Mouse (Mus musculus): ENCODE results near the gene Nudcd3. TPM values are rescaled to one million over a fixed set of nuclear protein-coding genes. Genes with fewer than 3 reads are reported as not detected.

The Nudcd3 gene
- polyA plus RNA-seq, 1 experiment = 20.0 TPM

GRCm38 (mm10) chr11:6086991-6087390, 113.2 kb downstream of the Nudcd3 start:
- 77% methylated on average over 4 of the region's 4 CpGs for WGBS
- no peaks in the 10 kb centered on the region for H3K4me1 ChIP-seq (ENCODE audit: control insufficient read depth, insufficient read depth, insufficient read length)
- no peak overlapping the region for H3K27ac ChIP-seq (ENCODE audit: insufficient read depth, low read length)
- no peaks in the 10 kb centered on the region for H3K27me3 ChIP-seq (ENCODE audit: control insufficient read depth, insufficient read depth, low read length)
- no peak for DNase-seq (ENCODE audit: low read depth in 1 of 2, low spot score in 2 of 2)
- TF ChIP-seq POLR2A (IDR thresholded peaks at IDR 0.05; ENCODE audit: low read depth, low read length) = no peak
- no peak for TF ChIP-seq CTCF (IDR thresholded peaks at IDR 0.05; ENCODE audit: extremely low read depth, insufficient read depth, insufficient read length, insufficient replicate concordance)
- no peak overlapping the region for H3K4me3 ChIP-seq (ENCODE audit: extremely low read depth, insufficient read depth, insufficient read length)
- no peaks in the 10 kb centered on the region for H3K36me3 ChIP-seq (ENCODE audit: control insufficient read depth, insufficient read depth, low read length)

GRCm38 (mm10) chr11:6078737-6079136, 121.5 kb downstream of the Nudcd3 start:
- Histone ChIP-seq H3K4me1 (ENCODE audit: control insufficient read depth, insufficient read depth, insufficient read length) (no peaks in the 10 kb centered on the region), H3K4me3 (ENCODE audit: extremely low read depth, insufficient read depth, insufficient read length) (no peak overlapping the region), H3K36me3 (ENCODE audit: control insufficient read depth, insufficient read depth, low read length) (no peaks in the 10 kb centered on the region), H3K27ac (ENCODE audit: insufficient read depth, low read length) (no peak overlapping the region), H3K27me3 (ENCODE audit: control insufficient read depth, insufficient read depth, low read length) (no peaks in the 10 kb centered on the region)
- 85% methylated on average over 2 of the region's 2 CpGs for WGBS
- TF ChIP-seq POLR2A (IDR thresholded peaks at IDR 0.05; ENCODE audit: low read depth, low read length) = no peak
- TF ChIP-seq CTCF (IDR thresholded peaks at IDR 0.05; ENCODE audit: extremely low read depth, insufficient read depth, insufficient read length, insufficient replicate concordance) = no peak
- DNase-seq (ENCODE audit: low read depth in 1 of 2, low spot score in 2 of 2) = no peak

GRCm38 (mm10) chr11:6075618-6076066, 124.6 kb downstream of the Nudcd3 start:
- Histone ChIP-seq H3K4me3 (ENCODE audit: extremely low read depth, insufficient read depth, insufficient read length) (no peak overlapping the region), H3K27ac (ENCODE audit: insufficient read depth, low read length) (no peak overlapping the region), H3K36me3 (ENCODE audit: control insufficient read depth, insufficient read depth, low read length) (no peaks in the 10 kb centered on the region), H3K27me3 (ENCODE audit: control insufficient read depth, insufficient read depth, low read length) (no peaks in the 10 kb centered on the region), H3K4me1 (ENCODE audit: control insufficient read depth, insufficient read depth, insufficient read length) (no peaks in the 10 kb centered on the region)
- 84% methylated on average over 8 of the region's 8 CpGs for WGBS
- DNase-seq (ENCODE audit: low read depth in 1 of 2, low spot score in 2 of 2) = no peak
- TF ChIP-seq POLR2A (IDR thresholded peaks at IDR 0.05; ENCODE audit: low read depth, low read length) (no peak), CTCF (IDR thresholded peaks at IDR 0.05; ENCODE audit: extremely low read depth, insufficient read depth, insufficient read length, insufficient replicate concordance) (no peak)

- no peak overlapping the region for H3K27ac ChIP-seq (ENCODE audit: insufficient read depth, low read length)
- TF ChIP-seq CTCF (IDR thresholded peaks at IDR 0.05; ENCODE audit: extremely low read depth, insufficient read depth, insufficient read length, insufficient replicate concordance) (no peak), POLR2A (IDR thresholded peaks at IDR 0.05; ENCODE audit: low read depth, low read length) (no peak)
- H3K4me1 ChIP-seq (ENCODE audit: control insufficient read depth, insufficient read depth, insufficient read length) = peaks cover 4% of the 10 kb centered on the region; the same call in 1 of the 2 replicates
- WGBS = 35% methylated on average over 19 of the region's 19 CpGs
- DNase-seq (ENCODE audit: low read depth in 1 of 2, low spot score in 2 of 2) = no peak
- H3K4me3 ChIP-seq (ENCODE audit: extremely low read depth, insufficient read depth, insufficient read length) = no peak overlapping the region
- peaks cover 21% of the 10 kb centered on the region for H3K27me3 ChIP-seq (ENCODE audit: control insufficient read depth, insufficient read depth, low read length)
- no peaks in the 10 kb centered on the region for H3K36me3 ChIP-seq (ENCODE audit: control insufficient read depth, insufficient read depth, low read length)
Observed at GRCm38 (mm10) chr11:6068181-6068957, 131.8 kb downstream of the Nudcd3 start.

- no peak for DNase-seq (ENCODE audit: low read depth in 1 of 2, low spot score in 2 of 2)
- H3K4me1 ChIP-seq (ENCODE audit: control insufficient read depth, insufficient read depth, insufficient read length) = peaks cover 4% of the 10 kb centered on the region; the same call in 1 of the 2 replicates
- no peak overlapping the region for H3K27ac ChIP-seq (ENCODE audit: insufficient read depth, low read length)
- peaks cover 21% of the 10 kb centered on the region for H3K27me3 ChIP-seq (ENCODE audit: control insufficient read depth, insufficient read depth, low read length)
- TF ChIP-seq CTCF (IDR thresholded peaks at IDR 0.05; ENCODE audit: extremely low read depth, insufficient read depth, insufficient read length, insufficient replicate concordance) (no peak), POLR2A (IDR thresholded peaks at IDR 0.05; ENCODE audit: low read depth, low read length) (no peak)
- 64% methylated on average over 9 of the region's 9 CpGs for WGBS
- no peaks in the 10 kb centered on the region for H3K36me3 ChIP-seq (ENCODE audit: control insufficient read depth, insufficient read depth, low read length)
- H3K4me3 ChIP-seq (ENCODE audit: extremely low read depth, insufficient read depth, insufficient read length) = no peak overlapping the region
Observed at GRCm38 (mm10) chr11:6067160-6067559, 133.1 kb downstream of the Nudcd3 start.

- Histone ChIP-seq H3K27me3 (ENCODE audit: control insufficient read depth, insufficient read depth, low read length) (peaks cover 21% of the 10 kb centered on the region), H3K36me3 (ENCODE audit: control insufficient read depth, insufficient read depth, low read length) (no peaks in the 10 kb centered on the region), H3K4me3 (ENCODE audit: extremely low read depth, insufficient read depth, insufficient read length) (no peak within 1 kb of the TSS), H3K4me1 (ENCODE audit: control insufficient read depth, insufficient read depth, insufficient read length) (peaks cover 4% of the 10 kb centered on the region; the same call in 1 of the 2 replicates), H3K27ac (ENCODE audit: insufficient read depth, low read length) (no peak within 1 kb of the TSS)
- WGBS = 20% methylated on average over 6 of the region's 6 CpGs
- DNase-seq (ENCODE audit: low read depth in 1 of 2, low spot score in 2 of 2) = no peak
- TF ChIP-seq POLR2A (IDR thresholded peaks at IDR 0.05; ENCODE audit: low read depth, low read length) (no peak), CTCF (IDR thresholded peaks at IDR 0.05; ENCODE audit: extremely low read depth, insufficient read depth, insufficient read length, insufficient replicate concordance) (no peak)
Observed at GRCm38 (mm10) chr11:6066176-6066575, 134.0 kb downstream of the Nudcd3 start, which contains the start of gene Camk2b. Gene Camk2b, minus strand, starts transcription at chr11:6066362.
